Mouse (Mus musculus) heart, embryonic 15.5 days (tissue): ENCODE measurements around the gene Phf3. TPM values are rescaled to one million over a fixed set of nuclear protein-coding genes. Genes with fewer than 3 reads are reported as not detected.

Source experiments
- ATAC-seq: fragments of 200-750 bp; cut with Nextera tagmentation; replicated peaks from 2 replicates; pipeline ENCODE4 v1.8.0; 2017; ENCODE audit warnings: low read depth, moderate TSS enrichment; ENCODE audit not compliant: insufficient number of reproducible peaks, insufficient read depth, low FRiP score
- H3K27ac ChIP-seq: fragments of 300-500 bp; sonication (generic); 2 replicates; pipeline ENCODE4 v1.5.1; 2015; ENCODE audit warnings: mild to moderate bottlenecking, inconsistent platforms
- H3K27me3 ChIP-seq: fragments of 300-500 bp; sonication (generic); 2 replicates; pipeline ENCODE4 v1.6.1; 2015; ENCODE audit warnings: inconsistent platforms
- H3K36me3 ChIP-seq: fragments of 300-500 bp; sonication (generic); 2 replicates; pipeline ENCODE4 v1.6.1; 2015; ENCODE audit warnings: mild to moderate bottlenecking, inconsistent platforms
- H3K4me1 ChIP-seq: fragments of 300-500 bp; sonication (generic); replicated peaks from 2 replicates; pipeline ENCODE4 v1.6.1; 2015; ENCODE audit warnings: inconsistent platforms
- H3K4me2 ChIP-seq: fragments of 300-500 bp; sonication (generic); 2 replicates; pipeline ENCODE4 v1.6.1; 2015; ENCODE audit warnings: inconsistent platforms, mild to moderate bottlenecking, moderate library complexity
- H3K4me3 ChIP-seq: fragments of 300-500 bp; sonication (generic); 2 replicates; pipeline ENCODE4 v1.5.1; 2015; ENCODE audit warnings: mild to moderate bottlenecking, inconsistent platforms
- H3K9ac ChIP-seq: fragments of 300-500 bp; sonication (generic); 2 replicates; pipeline ENCODE4 v1.6.1; 2015; ENCODE audit warnings: mild to moderate bottlenecking, inconsistent platforms
- H3K9me3 ChIP-seq: fragments of 300-500 bp; sonication (generic); replicated peaks from 2 replicates; pipeline ENCODE4 v1.6.1; 2016; ENCODE audit warnings: inconsistent platforms
- WGBS: fragments of 180-500 bp; shearing (Covaris S2); methylation state at CpG from one replicate; pipeline ENCODE4 v1.1.7; 2015; ENCODE audit warnings: mixed read lengths; 5-methylcytosine and 5-hydroxymethylcytosine counted together
- polyA plus RNA-seq: library from polyadenylated mRNA; unstranded; fragments of >200 nt; fragmentation: Nextera tagmentation; extraction: Ambion mirVana; gene quantifications from 2 replicates; pipeline ENCODE4 v1.2.1, GENCODE M21; 2015

The Phf3 gene
- polyA plus RNA-seq, 1 experiment from 2014 or later = 25.2 TPM

DNA sequence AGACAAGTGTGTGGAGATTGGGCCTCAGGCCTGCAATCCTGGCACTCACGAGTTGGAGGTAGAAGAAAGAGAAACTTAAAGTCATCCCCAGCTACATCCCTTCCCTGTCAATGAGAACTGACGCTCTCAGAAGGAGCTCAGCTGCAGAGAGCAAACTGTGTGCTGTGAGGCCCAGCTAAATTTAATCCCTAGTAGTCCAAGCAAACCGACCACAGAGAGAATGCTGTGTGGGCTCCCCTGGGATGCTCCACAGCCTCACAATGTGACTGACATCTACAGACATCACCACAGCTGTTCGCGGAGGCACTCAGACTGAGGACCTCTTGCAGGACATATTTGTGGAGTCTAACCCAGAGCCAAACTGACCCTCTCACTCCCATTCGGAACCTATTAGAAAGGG is 54.3 kb downstream of the Phf3 start:
- 77% methylated on average over 6 of the region's 6 CpGs for WGBS
- ATAC-seq = no peak
- Histone ChIP-seq H3K9me3 (no peaks in the 10 kb centered on the region), H3K27ac (no peak overlapping the region), H3K27me3 (no peaks in the 10 kb centered on the region), H3K4me1 (0 out of 2 replicates have a peak, but pooled peaks cover 1% of the 10 kb centered on the region), H3K36me3 (peaks cover 41% of the 10 kb centered on the region), H3K4me2 (no peak overlapping the region), H3K9ac (no peak overlapping the region), H3K4me3 (no peak overlapping the region)

DNA sequence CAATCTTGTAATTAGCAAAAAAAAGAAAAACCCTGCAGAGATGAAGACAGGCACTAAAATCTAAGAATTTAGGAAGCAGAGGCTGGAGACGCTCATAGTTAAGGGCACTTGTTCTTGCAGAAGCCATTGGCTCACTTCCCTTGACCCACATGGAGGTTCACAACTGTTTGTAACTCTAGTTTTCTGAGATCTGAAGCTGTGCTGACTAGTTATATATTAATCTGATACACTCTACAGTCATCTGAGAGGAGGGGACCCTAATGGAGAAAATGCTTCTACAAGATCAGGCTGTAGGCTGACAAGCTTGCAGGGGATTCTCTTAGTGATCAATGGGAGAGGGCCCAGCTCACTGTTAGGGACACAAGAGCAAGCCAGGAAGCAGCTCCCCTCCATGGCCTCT is 58.1 kb downstream of the Phf3 start:
- no peak overlapping the region for H3K4me3 ChIP-seq
- ATAC-seq = no peak
- H3K9ac ChIP-seq = no peak overlapping the region
- no peaks in the 10 kb centered on the region for H3K9me3 ChIP-seq
- 84% methylated on average over 1 of the region's 1 CpGs for WGBS
- H3K27ac ChIP-seq = no peak overlapping the region
- no peak overlapping the region for H3K4me2 ChIP-seq
- H3K36me3 ChIP-seq = peaks cover 63% of the 10 kb centered on the region
- H3K27me3 ChIP-seq = no peaks in the 10 kb centered on the region
- no peaks in the 10 kb centered on the region for H3K4me1 ChIP-seq

DNA sequence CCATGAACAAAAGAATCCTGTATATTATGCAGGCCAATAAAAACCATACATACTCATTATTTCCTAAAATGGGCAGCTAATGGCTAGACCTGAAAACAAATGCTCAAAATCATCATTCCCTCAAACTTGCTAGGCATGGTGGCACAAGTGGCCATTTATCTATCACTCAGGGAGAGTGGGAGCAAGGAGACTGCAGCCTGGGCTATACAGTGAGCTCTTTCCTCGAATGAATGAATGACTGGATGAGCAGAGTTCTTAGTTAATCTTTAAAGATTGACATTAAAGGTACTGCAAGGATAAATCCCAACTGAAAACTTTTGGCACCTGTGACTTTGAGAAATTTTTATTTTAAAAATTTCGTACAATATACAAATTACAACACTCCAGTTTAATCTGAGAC is 58.7 kb downstream of the Phf3 start:
- no peak overlapping the region for H3K4me2 ChIP-seq
- no peaks in the 10 kb centered on the region for H3K4me1 ChIP-seq
- WGBS = 91% methylated on average over 2 of the region's 2 CpGs
- no peak overlapping the region for H3K4me3 ChIP-seq
- H3K27ac ChIP-seq = no peak overlapping the region
- no peak overlapping the region for H3K9ac ChIP-seq
- no peak for ATAC-seq
- H3K36me3 ChIP-seq = peaks cover 63% of the 10 kb centered on the region
- H3K27me3 ChIP-seq = no peaks in the 10 kb centered on the region
- no peaks in the 10 kb centered on the region for H3K9me3 ChIP-seq

DNA sequence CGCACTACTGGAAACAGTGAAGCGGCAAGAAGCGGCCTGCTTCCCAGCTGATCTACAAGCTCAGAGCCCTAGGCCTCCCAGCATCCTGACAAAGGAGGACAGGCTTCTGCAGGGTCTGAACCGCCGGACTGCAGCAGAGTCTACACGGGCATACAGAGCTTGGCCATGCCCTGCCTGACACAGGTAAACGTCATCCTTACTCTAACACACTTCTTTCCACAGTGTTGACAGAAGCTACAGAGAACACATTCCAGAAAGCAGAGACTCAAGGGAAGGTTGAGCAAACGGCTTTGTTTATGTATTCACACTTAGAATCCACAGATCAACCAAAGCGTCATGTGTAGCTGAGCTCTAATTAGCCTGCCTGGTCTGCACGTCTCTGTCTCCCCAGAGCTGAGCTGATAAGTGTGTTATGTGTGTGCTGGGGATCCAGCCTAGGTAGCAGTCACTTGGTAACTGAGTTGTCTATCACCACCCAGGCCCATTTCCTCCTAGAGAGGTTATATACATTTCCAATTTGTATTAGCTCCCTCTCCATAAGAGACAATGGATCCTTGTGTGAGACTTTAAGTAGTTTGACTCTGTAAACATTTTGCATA is 65.5 kb downstream of the Phf3 start:
- peak; percentile 72; the same call in 1 of the 2 replicates for ATAC-seq
- Histone ChIP-seq H3K9me3 (no peaks in the 10 kb centered on the region), H3K4me2 (no peak overlapping the region), H3K27ac (peak overlapping the region; percentile 57), H3K36me3 (peaks cover 71% of the 10 kb centered on the region), H3K9ac (no peak overlapping the region), H3K4me1 (no peaks in the 10 kb centered on the region), H3K27me3 (no peaks in the 10 kb centered on the region), H3K4me3 (no peak overlapping the region)
- 47% methylated on average over 10 of the region's 10 CpGs for WGBS

DNA sequence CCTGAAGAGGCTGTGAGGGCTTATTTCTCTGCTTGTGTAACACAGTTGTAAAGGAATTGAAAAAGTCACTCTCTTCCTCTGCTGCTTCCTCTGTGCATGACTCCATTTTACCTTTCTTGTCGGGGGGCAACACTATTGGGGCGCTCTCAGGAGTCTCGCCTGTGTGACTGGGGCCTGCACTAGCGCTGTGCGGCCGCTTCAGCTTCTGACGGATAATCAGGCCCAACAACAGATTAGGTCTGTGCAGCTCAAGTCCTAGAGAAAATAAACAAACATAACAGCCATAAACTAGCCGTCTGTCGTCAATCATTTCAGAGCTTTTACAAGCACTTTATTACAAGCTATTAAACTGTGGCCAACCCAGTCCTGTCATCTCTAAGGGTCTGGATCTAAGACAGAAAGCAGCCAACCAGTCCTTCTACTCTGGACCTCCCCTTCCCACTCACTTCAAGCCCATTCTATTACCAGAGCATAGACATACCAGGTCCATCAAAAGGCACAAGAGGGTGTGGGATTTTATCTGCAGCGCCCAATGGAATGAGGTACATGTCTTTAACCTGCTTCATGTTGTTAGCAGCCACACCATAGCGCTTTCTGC is 67.9 kb downstream of the Phf3 start:
- no peak overlapping the region for H3K27ac ChIP-seq
- no peak overlapping the region for H3K4me3 ChIP-seq
- no peaks in the 10 kb centered on the region for H3K27me3 ChIP-seq
- H3K4me2 ChIP-seq = no peak overlapping the region
- WGBS = 91% methylated on average over 11 of the region's 11 CpGs
- no peak overlapping the region for H3K9ac ChIP-seq
- H3K4me1 ChIP-seq = peaks cover under 1% of the 10 kb centered on the region; the same call in 1 of the 2 replicates
- ATAC-seq = no peak
- no peaks in the 10 kb centered on the region for H3K9me3 ChIP-seq
- H3K36me3 ChIP-seq = peaks cover 54% of the 10 kb centered on the region

DNA sequence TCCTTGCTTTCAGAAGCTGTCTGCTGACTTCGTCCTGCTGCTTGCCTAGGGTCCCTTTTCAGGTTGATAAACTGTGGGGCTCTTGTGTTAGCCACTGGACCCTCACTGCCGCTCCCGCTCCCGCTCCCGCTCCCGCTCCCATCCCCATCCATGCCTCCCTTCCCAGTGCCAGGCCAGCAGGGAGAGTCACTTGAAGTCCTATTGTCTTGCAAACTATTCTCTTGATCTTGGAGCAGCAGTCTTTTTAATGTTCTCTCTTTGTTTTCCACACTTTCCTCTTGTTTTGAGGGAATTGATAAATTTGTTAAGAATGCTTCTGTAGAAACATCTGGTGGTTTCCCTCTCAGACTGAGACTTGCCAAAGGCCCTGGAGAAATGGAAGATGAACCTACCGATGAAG is 68.8 kb downstream of the Phf3 start:
- H3K4me1 ChIP-seq = peaks cover 6% of the 10 kb centered on the region; the same call in 1 of the 2 replicates
- H3K9me3 ChIP-seq = no peaks in the 10 kb centered on the region
- no peak overlapping the region for H3K4me3 ChIP-seq
- 92% methylated on average over 7 of the region's 7 CpGs for WGBS
- H3K27ac ChIP-seq = no peak overlapping the region
- H3K4me2 ChIP-seq = no peak overlapping the region
- no peaks in the 10 kb centered on the region for H3K27me3 ChIP-seq
- peaks cover 46% of the 10 kb centered on the region for H3K36me3 ChIP-seq
- H3K9ac ChIP-seq = no peak overlapping the region
- ATAC-seq = no peak

DNA sequence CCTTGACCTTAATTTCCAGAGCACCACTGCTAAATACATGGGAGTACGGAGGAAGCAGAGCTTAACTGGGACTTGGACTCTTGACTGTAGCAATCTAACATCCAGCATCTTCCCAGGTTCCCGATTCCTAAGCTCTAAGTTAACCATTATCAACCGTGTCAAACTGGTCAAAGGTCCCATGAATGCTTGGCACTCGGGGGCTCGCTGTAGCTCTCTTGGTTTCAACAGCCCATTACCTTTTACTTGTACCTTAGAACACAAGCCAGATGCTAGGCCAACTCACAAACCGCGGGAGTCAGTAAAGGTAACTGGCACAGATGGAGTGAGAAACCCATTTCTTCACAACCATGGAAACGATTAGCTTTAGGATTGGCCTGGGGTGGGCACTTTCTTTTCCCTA is 71.8 kb downstream of the Phf3 start:
- WGBS = 92% methylated on average over 8 of the region's 8 CpGs
- ATAC-seq = no peak
- Histone ChIP-seq H3K4me3 (no peak overlapping the region), H3K36me3 (peaks cover 31% of the 10 kb centered on the region), H3K4me2 (no peak overlapping the region), H3K9me3 (no peaks in the 10 kb centered on the region), H3K4me1 (peaks cover 6% of the 10 kb centered on the region; the same call in 1 of the 2 replicates), H3K27me3 (no peaks in the 10 kb centered on the region), H3K27ac (no peak overlapping the region), H3K9ac (no peak overlapping the region)

DNA sequence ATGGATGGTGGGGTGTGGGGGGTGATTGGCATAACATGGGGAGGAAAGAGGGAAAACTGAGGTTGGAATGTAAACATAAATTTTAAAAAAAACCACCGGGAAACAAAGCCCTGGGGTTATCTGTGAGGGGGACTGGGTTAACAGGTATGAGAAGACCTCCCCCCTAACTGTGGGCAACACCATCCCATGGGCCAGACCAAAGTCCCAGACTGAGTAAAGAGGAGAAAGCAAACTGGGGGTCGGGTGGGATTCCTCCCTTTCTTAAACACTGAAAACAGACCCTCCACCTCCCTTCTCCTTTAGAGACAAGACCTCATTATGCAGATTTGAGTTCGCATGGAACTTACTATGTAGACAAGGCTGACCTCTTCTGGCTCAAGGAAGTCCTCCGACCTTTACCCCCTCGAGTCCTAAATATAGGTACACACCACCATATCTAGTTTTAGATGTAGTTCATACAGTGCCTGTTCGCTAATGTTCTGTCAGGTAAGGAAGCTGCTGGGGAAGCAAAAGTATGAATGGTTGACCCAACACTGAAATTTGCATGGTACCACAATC is 74.4 kb downstream of the Phf3 start:
- peaks cover 13% of the 10 kb centered on the region for H3K36me3 ChIP-seq
- H3K27ac ChIP-seq = no peak overlapping the region
- H3K4me2 ChIP-seq = no peak overlapping the region
- H3K9me3 ChIP-seq = no peaks in the 10 kb centered on the region
- ATAC-seq = no peak
- 67% methylated on average over 6 of the region's 6 CpGs for WGBS
- no peaks in the 10 kb centered on the region for H3K27me3 ChIP-seq
- H3K9ac ChIP-seq = no peak overlapping the region
- no peak overlapping the region for H3K4me3 ChIP-seq
- peaks cover 6% of the 10 kb centered on the region; the same call in 1 of the 2 replicates for H3K4me1 ChIP-seq

DNA sequence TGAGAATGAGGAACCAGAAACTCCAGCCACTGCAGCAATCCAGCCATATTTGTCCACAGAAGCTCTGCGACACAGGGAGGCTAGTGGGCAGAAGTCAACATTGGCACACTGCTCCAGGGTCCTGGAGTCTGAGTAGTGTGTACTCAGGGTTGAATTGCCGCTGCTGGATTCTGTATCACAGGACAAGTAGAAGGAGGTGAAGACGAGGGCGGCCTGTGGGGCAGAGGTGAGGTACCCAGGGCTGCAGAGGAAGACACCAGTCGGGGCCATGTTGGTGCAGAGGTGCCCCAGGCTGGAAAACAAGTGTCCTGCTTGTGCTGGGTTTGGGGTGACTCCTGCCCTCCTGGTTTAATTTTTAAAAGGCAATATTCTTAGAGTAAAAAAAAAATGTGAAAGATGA is 79.1 kb downstream of the Phf3 start:
- H3K9ac ChIP-seq = no peak overlapping the region
- no peak overlapping the region for H3K4me3 ChIP-seq
- no peak overlapping the region for H3K27ac ChIP-seq
- WGBS = 81% methylated on average over 5 of the region's 5 CpGs
- H3K27me3 ChIP-seq = no peaks in the 10 kb centered on the region
- no peaks in the 10 kb centered on the region for H3K9me3 ChIP-seq
- H3K36me3 ChIP-seq = no peaks in the 10 kb centered on the region
- no peak overlapping the region for H3K4me2 ChIP-seq
- ATAC-seq = no peak
- H3K4me1 ChIP-seq = no peaks in the 10 kb centered on the region; the same call in 1 of the 2 replicates

DNA sequence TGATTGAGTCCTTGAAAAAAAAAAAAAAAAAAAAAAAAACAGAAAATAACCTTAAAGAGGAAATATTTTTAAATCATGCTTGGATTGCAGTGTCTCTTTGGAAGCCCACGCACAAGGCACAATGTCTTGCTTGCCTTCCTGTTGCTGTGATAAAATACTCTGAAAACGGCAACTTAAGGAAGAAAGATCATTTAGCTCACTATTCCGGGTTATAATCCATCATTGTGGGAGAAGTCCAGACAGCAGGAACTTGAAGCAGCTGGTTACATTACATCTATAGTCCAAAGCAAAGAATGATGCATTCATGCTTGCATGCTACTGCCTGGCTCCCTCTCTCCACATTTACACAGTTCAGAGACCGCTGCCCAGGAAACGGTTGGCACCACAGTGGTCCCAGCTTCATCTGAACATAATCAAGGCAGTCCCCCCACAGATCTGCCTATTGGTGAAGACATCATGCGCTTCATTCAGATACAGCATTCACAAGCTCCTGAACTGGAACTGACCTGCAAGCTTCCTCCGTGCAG is 80.3 kb downstream of the Phf3 start:
- H3K4me3 ChIP-seq = no peak overlapping the region
- no peaks in the 10 kb centered on the region for H3K36me3 ChIP-seq
- peaks cover 4% of the 10 kb centered on the region for H3K4me1 ChIP-seq
- H3K9ac ChIP-seq = no peak overlapping the region
- H3K9me3 ChIP-seq = no peaks in the 10 kb centered on the region
- no peak overlapping the region for H3K27ac ChIP-seq
- WGBS = 74% methylated on average over 7 of the region's 7 CpGs
- no peak overlapping the region for H3K4me2 ChIP-seq
- no peaks in the 10 kb centered on the region for H3K27me3 ChIP-seq
- no peak for ATAC-seq

DNA sequence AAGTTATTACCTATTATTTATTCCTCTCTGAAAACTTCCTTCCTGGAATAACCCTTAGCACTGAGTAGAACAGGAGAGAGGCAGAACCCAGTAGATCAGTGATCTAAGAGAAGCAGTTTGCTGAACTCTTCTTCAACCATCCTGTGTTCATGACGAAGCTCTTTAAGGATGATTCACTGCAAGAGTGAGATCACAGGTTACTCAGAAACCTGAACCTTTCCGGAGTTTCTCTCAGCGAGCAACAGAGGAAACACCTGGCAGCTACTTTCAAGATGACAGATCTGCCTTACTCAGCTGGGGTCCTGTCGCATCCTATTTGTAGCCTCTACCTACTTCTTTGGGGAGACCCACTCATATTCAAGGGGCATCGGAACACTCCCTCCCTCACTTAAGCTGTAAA is 80.8 kb downstream of the Phf3 start:
- Histone ChIP-seq H3K27me3 (no peaks in the 10 kb centered on the region), H3K4me3 (no peak overlapping the region), H3K36me3 (no peaks in the 10 kb centered on the region), H3K9me3 (no peaks in the 10 kb centered on the region), H3K27ac (no peak overlapping the region), H3K4me1 (peaks cover 4% of the 10 kb centered on the region), H3K4me2 (no peak overlapping the region), H3K9ac (no peak overlapping the region)
- ATAC-seq = no peak
- WGBS = 55% methylated on average over 5 of the region's 5 CpGs

DNA sequence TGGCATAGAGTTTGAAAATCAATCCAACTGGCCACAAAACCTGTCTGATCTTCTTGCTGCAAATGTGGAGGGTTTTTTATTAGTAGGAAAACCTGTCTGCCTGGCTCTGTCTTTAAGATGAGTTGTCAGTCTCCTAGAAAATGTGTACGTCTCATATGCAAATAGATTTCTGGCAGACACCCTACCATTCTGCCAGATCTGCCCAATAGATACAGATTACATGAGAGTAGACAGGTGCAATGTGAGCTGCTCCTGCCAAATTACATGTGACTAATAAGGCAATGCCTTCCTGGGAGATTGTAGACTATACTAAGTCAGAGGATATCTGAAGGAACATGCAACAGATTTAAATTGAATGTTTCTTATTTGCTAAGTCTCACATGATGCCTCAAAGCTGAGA is 83.5 kb downstream of the Phf3 start:
- Histone ChIP-seq H3K4me3 (no peak overlapping the region), H3K4me2 (no peak overlapping the region), H3K27me3 (no peaks in the 10 kb centered on the region), H3K4me1 (peaks cover 11% of the 10 kb centered on the region), H3K27ac (no peak overlapping the region), H3K36me3 (no peaks in the 10 kb centered on the region), H3K9ac (no peak overlapping the region), H3K9me3 (no peaks in the 10 kb centered on the region)
- ATAC-seq = no peak
- WGBS = 67% methylated on average over 1 of the region's 1 CpGs
